Mouse (Mus musculus): Measurements from ENCODE around the gene Tcea2. TPM values are rescaled to one million over a fixed set of nuclear protein-coding genes. Genes with fewer than 3 reads are reported as not detected.

Tcea2 gene
- total RNA-seq, 2 experiments from 2014 or later = 8.6 to 10.7 TPM

DNA sequence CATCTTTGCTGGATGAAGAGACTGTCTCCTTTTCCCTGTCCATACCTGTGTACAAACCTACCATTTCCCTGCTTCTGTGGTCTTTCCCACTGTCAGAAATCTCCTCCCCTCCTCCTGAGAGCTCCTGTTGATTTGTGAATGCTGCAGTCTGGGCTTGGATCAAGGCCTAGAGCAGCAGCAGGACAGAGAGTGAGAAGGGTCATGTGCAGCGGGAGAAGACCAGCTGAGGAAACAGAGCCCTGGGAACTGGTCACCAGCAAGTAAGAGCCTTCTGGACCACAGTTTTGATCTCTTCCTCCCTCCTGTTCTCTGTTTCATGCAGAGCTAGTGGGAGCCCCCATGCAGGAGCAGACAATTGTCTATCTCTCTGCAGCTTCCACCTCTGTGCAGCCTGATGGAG is 15.7 kb downstream of the Tcea2 start:
- intact Hi-C loops (cut with DNase I) = no loop called here
- DNase-seq = no peak

DNA sequence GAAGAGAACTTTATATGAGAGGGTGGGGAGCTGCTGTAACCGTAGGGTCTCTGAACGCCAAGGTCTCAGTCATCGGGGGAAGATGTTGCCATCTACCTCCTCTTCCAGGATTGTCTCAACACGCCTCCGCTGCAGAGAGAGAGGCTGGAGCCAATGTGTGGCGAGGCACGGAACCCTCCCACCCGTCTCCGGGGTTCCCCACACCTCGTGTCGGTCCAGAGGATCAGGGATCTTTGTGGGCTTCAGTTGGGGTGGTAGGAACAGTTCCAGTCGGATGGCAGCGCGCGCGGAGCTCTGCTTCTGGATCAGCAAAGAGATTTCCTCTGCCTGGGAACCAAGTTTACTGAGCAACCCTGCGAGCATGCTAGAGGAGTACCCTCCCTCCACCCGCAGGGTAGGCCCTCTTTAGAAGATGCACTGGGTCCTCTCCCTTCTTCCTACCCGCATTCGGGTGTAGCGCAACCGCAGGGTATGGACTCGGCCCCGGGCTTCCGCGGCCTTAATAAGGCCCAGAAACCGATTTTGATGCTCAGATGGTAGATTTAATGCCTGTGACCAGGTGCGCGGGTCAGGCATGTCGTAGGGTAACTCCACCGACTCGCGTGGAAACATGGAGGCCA is 16.8 kb downstream of the Tcea2 start:
- intact Hi-C loops (cut with DNase I) = no loop called here
- DNase-seq = no peak

DNA sequence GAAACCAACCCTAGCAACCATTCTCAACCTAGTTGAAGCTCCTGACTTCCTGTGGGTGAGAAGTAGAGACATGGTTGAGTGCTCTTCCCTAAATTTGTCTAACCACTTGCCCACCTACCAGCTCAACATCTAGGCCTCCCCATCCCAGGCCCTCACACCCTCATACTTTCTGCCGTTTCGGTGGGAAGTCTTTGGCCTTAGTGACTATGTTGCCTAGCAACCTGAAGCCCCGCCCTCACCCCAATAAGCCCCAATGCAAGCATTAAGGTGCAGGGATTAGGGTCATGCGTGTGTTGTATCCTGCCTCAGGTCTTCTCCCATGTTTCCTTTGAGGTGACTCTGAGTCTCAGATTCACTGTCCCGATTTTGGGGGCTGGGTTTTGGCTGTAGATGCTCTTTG is 18.1 kb downstream of the Tcea2 start, which contains the start of gene Lkaaear1:
Lkaaear1 (minus strand) TSS at position 202 of the 400 bp plus-strand sequence.
- DNase-seq = no peak

DNA sequence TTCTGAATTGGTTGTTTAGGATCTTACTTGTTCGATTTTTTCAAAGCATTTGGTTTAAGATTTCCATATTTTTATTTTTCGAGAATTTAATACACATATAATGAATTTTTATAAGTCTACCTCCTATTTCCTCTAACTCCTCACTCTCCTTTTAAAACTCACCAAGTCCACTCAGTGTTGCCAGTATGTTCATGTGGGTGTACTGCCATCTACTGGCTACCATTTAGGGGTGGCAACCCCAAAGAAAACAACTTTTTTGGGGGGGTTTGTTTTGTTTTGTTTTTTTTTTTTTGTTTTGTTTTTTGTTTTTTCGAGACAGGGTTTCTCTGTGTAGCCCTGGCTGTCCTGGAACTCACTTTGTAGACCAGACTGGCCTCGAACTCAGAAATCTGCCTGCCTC is 26.6 kb downstream of the Tcea2 start:
- intact Hi-C loops (cut with DNase I) = loop anchor here (1.0 to 2.0 kb wide), 2 partner anchors 48 to 84 kb away; no protein-coding TSS in a partner anchor
- DNase-seq = peak in 1 of 2 experiments; percentile 23

More for the DNA sequence above, 18.1 kb downstream of the Tcea2 start, which contains the start of gene Lkaaear1:
- intact Hi-C loops (cut with DNase I) = no loop called here

DNA sequence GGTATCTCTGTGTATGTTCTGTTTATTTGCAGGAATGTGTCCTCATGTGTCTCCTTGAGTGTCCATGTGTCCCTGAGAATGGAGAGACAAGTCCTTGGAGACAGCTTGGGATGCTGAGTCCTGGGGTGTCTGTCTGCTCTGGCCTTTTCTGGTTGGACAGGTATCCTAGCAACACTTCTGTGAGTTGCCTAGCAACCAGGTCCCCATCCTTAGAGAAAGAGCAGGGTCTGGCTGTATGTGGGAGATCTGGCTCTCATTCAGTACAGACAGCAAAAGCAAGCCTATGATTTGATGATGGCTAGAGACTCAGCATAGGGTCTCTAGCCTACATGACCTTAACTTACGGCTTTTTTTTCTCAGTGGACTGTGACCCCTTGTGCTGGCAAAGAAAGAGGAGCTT is 33.6 kb downstream of the Tcea2 start:
- DNase-seq = no peak
- intact Hi-C loops (cut with DNase I) = no loop called here

DNA sequence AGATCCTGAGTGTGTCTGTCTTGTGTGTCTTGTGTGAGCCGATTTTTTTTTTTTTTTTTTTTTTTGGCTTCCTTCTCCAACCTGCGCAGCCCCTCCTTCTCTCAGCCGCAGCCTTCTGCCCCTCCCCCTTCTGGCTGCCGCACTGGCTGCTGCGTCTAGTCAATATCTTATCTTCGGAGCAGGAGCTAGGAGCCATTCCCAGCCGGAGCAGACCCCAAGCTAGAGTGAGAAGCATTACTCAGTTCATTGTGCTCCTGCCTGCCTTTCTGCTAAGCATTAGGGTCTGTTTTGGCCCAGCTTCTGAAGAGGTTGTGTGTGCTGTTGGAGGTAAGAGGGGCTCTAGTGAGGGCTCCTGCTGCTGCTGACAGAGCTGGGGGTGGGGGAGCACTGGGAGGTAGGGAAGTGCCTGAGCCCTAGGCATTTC is 34.8 kb downstream of the Tcea2 start, which contains the start of gene Oprl1:
Oprl1 (plus strand) TSS at position 114 of the 424 bp plus-strand sequence.
- intact Hi-C loops (cut with DNase I) = no loop called here
- DNase-seq = no peak

DNA sequence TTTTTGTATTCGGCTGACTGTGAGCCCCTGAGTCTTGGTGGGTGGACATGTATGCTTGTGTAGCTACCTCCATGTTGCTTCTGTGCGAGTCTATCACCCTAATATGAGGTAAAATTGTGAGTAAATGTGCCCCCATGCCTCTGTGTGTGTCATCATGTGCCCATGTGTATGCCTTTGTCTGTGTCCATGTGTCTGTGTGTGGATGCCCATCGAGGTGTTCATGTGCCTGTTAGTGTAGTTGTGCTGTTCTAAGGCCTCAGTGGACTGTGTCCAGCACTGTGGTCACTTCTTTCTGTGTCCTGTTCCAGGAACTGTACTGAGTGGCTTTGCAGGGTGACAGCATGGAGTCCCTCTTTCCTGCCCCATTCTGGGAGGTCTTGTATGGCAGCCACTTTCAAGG is 35.3 kb downstream of the Tcea2 start:
- DNase-seq = no peak
- intact Hi-C loops (cut with DNase I) = no loop called here

DNA sequence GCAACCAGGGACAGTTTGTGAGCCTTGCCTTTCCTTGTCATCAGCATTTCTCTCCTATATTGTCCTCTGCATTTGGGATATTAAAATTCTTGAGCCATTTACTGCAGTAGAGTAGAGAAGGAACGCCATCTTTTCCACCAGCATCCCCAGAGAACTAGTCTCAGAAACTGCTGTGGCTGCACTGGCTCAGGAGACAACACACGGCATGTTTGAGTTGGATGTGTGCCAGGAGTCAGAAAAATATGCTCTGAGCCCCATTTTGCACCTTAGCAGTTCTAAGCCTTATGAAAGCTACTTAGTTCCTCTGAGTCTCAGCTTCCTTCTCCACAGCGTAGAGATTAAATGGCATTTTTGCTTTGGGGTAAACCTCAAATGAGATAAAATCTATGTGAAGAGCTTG is 36.9 kb downstream of the Tcea2 start:
- intact Hi-C loops (cut with DNase I) = no loop called here
- no peak for DNase-seq

DNA sequence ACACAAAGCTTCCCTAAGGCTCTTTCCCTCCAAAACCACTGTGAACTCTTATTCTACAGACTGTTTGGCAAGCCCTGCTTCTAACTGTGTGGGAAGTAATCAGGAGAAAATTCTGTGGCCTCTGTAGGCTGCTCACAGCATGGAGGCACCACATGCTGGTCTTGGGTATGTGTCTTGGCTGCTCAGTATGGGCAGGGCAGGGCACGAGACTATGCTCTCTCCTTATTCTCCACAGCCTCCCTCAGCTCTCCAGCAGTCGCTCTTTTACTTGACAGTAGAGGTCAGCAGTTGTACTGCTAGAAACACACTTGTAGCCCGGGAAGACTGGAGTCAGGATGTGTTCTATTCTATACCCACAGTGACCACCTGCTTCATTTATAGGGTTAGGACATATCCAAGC is 40.0 kb downstream of the Tcea2 start:
- no peak for DNase-seq
- intact Hi-C loops (cut with DNase I) = no loop called here

DNA sequence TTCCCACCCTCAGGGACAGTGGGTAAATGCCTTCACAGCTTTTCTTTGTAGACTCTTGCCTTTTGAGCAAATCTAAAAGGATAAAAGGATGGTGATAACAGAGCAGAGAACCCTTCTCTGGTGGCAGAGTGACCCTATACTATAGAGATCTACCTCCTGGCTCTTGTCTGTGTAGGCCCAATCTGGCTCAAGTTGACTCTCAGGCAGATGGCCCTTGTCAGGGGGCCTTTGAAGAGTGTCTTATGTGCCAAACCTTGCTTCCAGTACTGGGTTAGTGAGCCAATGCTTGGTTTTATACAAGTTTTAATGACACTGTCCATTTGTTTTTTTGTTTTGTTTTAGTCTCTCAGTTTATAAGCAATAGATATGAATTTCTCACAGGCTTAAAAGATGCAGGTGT is 41.1 kb downstream of the Tcea2 start:
- intact Hi-C loops (cut with DNase I) = no loop called here
- no peak for DNase-seq

DNA sequence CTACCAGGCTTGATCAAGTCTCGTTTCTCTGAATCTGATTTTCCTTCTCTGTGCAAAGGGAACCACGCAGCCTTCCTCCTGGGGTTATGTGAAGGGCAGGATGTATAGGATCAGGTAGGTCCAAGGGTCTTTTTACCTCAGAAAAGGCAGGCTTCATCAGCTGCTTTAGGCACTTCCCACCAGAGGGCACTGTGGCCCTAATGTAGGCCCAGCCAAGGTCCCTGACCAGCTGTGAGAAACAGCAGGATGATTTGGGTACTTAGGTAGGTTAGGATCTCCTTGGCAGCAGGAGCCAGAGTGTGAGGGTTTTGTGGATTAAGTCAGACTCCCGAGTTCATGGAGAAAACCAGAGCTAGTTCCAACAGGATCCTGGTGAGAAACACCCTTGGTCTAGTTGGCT is 42.1 kb downstream of the Tcea2 start:
- intact Hi-C loops (cut with DNase I) = loop anchor here (1.0 kb wide), 1 partner anchor 145 kb away; no protein-coding TSS in a partner anchor

DNA sequence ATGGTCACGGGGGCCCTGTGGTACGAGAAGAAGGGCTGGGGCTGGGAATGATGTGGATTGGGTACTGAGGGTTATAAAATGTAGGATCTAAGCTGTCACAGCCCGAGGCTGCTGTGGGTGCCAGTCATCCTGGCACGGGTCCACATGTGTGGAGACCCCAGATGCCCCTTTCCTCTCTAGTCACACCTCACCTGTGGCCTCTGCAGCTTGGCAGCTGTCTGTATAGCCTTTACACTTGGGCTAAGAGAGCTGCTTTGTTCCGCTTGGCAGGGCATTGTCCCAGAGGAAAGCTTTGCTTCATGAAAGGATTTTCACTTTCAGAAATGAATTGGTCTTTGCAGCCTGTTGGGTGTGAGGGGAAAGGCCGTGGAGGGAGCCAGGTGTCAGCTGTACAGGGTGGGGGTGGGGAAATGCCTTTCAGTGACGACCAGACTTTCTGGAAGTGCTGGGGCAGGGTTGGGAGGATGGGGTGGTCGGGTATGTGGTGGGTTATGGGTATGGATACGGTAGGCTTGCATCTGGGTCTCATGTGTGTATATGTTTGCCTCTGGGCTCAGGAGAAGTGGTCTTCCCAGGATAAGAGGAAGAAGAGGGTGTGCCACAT is 47.7 kb downstream of the Tcea2 start:
- no peak for DNase-seq
- intact Hi-C loops (cut with DNase I) = no loop called here

More for the DNA sequence above, 42.1 kb downstream of the Tcea2 start:
- DNase-seq = peak; percentile 13 to 34

DNA sequence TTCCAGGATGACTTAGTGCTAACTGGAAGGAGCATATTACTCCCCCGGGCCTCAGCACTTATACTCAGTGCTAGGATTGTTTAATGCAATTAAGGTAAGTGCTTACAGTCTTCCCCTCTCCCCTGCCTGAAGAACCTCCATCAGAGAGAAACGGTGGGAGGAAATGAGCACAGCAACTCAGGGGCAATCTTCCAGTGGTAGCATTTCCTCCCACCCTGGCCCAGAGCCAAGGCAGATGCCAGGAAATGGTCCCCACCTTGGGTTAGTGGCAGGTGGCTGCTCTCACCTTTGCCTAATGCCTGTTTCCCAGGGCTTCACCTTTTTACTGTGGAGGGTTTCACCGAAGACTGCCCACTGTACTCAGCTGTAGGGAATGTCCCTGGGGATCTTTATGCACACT is 49.9 kb downstream of the Tcea2 start:
- no peak for DNase-seq
- intact Hi-C loops (cut with DNase I) = no loop called here

Other genes with a start within 250 kb of the Tcea2 start
- 10 to 100 TPM; 14.8 to 15.9 TPM for gene Zbtb46, start 220.9 kb upstream of the Tcea2 start, total RNA-seq (2021)
- not detected for gene Abhd16b, start 187.1 kb upstream of the Tcea2 start, total RNA-seq (2021)
- 10 to 100 TPM; 69.9 to 74.9 TPM for gene Tpd52l2, start 183.2 kb upstream of the Tcea2 start, total RNA-seq (2021)
- 100 to 1,000 TPM in 1 of 2 experiments, 10 to 100 TPM in 1; 96.7 to 104 TPM for gene Dnajc5, start 159.8 kb upstream of the Tcea2 start, total RNA-seq (2021)
- 10 to 100 TPM; 43.3 to 47.1 TPM for gene Uckl1, start 95.4 kb upstream of the Tcea2 start, total RNA-seq (2021)
- 10 to 100 TPM; 37.0 to 41.1 TPM for gene Prpf6, start 88.4 kb upstream of the Tcea2 start, total RNA-seq (2021)
- gene Zfp512b, start 87.5 kb upstream of the Tcea2 start, total RNA-seq (2021) = 10 to 100 TPM; 31.2 to 39.5 TPM
- gene Samd10, start 81.1 kb upstream of the Tcea2 start, total RNA-seq (2021) = 1 to 10 TPM; 2.7 to 3.2 TPM
- gene Gm29797, start 23.3 kb upstream of the Tcea2 start, total RNA-seq (2021) = not detected
- 100 to 1,000 TPM in 1 of 2 experiments, 10 to 100 TPM in 1; 91.5 to 103 TPM for gene Sox18, start 8.7 kb upstream of the Tcea2 start, total RNA-seq (2021)
- 10 to 100 TPM; 12.2 to 12.7 TPM for gene Rgs19, start 13.7 kb downstream of the Tcea2 start, total RNA-seq (2021)
- not detected for gene Lkaaear1, start 18.1 kb downstream of the Tcea2 start, total RNA-seq (2021)
- gene Oprl1, start 34.7 kb downstream of the Tcea2 start, total RNA-seq (2021) = not detected
- not detected for gene Myt1, start 83.0 kb downstream of the Tcea2 start, total RNA-seq (2021)
- gene Pcmtd2, start 157.5 kb downstream of the Tcea2 start, total RNA-seq (2021) = 10 to 100 TPM; 40.8 to 48.7 TPM
- gene Polr3k, start 184.0 kb downstream of the Tcea2 start, total RNA-seq (2021) = 10 to 100 TPM; 11.4 to 12.8 TPM

Measured in heart, postnatal 10 days (tissue).